Mouse (Mus musculus): ENCODE data around the gene Rnf144a. TPM values are rescaled to one million over a fixed set of nuclear protein-coding genes. Genes with fewer than 3 reads are reported as not detected.

The Rnf144a gene
- polyA plus RNA-seq, 1 experiment from 2014 or later: 17.4 TPM

DNA sequence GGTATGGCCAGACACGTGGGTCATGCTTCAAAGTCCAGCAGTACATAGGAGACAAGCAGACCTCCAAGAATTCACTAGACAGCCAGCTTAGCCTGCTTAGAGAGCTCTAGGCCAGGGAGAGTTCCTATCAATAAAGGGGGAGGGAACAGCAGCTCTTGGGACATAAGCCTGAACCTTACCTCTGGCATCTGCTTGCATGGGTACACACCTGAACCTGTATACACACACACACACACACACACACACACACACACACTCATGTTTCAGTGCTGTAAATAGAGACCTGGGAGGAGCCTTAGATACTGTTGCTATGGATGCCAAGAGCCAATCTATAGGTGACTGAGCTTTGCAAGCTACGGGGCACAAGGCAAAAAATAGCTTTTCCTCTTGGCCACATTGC lies 138.5 kb downstream of the Rnf144a start:
- H3K4me3 ChIP-seq (ENCODE audit: low read depth, low read length): no peak overlapping the region
- H3K4me1 ChIP-seq (ENCODE audit: control insufficient read depth, insufficient read depth, low read length): peaks cover 5% of the 10 kb centered on the region
- no peak overlapping the region for H3K27ac ChIP-seq (ENCODE audit: low read depth, low read length)
- 0 out of 2 replicates have a peak, but pooled peaks have one; percentile 20 for ATAC-seq
- no peaks in the 10 kb centered on the region for H3K9me3 ChIP-seq (replicated peaks; ENCODE audit: control insufficient read depth, low read length)
- 66% methylated on average over 2 of the region's 2 CpGs for WGBS
- H3K9ac ChIP-seq (ENCODE audit: low read length): no peak overlapping the region
- H3K27me3 ChIP-seq (replicated peaks; ENCODE audit: control insufficient read depth, insufficient read depth, low read length): no peaks in the 10 kb centered on the region
- no peak overlapping the region for H3K4me2 ChIP-seq (ENCODE audit: low read length)
- H3K36me3 ChIP-seq (ENCODE audit: control insufficient read depth, insufficient read depth, low read length): no peaks in the 10 kb centered on the region
- DNase-seq (ENCODE audit: low spot score): no peak

Small RNAs within 50 kb of the gene (microRNA-seq; reads per million reads assigned to microRNA genes)
- gene Mir6538: 0.40 reads per million

Other genes with a start within 250 kb of the Rnf144a start
- gene Rsad2, start 41.2 kb upstream of the Rnf144a start, polyA plus RNA-seq (2014; fragmentation: Nextera tagmentation; extraction: Ambion mirVana): 0.20 and 0.27 TPM in 2 replicates
- 11.7 and 11.8 TPM in 2 replicates for gene Cmpk2, start 54.0 kb upstream of the Rnf144a start, polyA plus RNA-seq (2014; fragmentation: Nextera tagmentation; extraction: Ambion mirVana)